Mouse (Mus musculus) embryonic stem cell, embryonic (primary cell): ENCODE results near the gene Nmrk1.

ENCODE experiments used
- CTCF ChIA-PET, 4 experiments: fragments of 300-600 bp in 2 of 4; fragments of 350-600 bp in 2 of 4; sonication (Branson Sonifier 250); formaldehyde crosslinking; loops; one replicate each; lab custom pipeline; 2022; ENCODE audit warnings: inconsistent platforms in 2 of 4; lab: Charles Lee
- POLR2A ChIA-PET, 4 experiments: fragments of 300-600 bp in 2 of 4; fragments of 350-600 bp in 2 of 4; sonication (Branson Sonifier 250); formaldehyde crosslinking; loops; one replicate each; lab custom pipeline; 2022; ENCODE audit warnings: antibody characterized with exemption in 4 of 4, inconsistent platforms in 1 of 4; lab: Charles Lee

Nmrk1 gene

DNA sequence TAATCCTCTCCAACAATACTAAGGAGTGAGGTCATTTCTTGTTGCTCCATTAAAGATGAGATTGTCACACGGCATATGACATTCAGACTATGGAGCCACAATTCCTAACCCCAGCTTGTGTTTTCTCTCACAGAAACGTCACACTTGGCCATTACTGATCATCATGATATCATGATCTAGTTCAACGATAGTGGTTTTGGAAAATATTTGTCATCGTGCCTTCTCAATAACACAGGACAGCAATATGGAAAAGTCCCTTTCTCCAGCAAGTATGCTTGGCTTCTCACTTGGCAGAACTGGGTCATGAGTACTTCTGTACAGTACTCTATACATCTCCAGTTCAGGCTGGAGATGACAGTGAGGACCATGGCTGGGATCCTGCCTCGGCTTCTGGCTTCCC, 32.1 kb upstream of the Nmrk1 start:
- ChIA-PET POLR2A (interaction anchor here in 3 of 4 experiments (0.6 to 4.7 kb wide), 13 partner anchors 8 to 112 kb away, joined by 3 to 55 read pairs (median 11); partner anchors contain the start of genes Nmrk1 (in 3 of the 3) and Ostf1 (in 3 of the 3)), CTCF (interaction anchor here in 1 of 4 experiments (2.2 kb wide), 1 partner anchor 11 kb away, joined by 9 read pairs; no protein-coding TSS in a partner anchor)

DNA sequence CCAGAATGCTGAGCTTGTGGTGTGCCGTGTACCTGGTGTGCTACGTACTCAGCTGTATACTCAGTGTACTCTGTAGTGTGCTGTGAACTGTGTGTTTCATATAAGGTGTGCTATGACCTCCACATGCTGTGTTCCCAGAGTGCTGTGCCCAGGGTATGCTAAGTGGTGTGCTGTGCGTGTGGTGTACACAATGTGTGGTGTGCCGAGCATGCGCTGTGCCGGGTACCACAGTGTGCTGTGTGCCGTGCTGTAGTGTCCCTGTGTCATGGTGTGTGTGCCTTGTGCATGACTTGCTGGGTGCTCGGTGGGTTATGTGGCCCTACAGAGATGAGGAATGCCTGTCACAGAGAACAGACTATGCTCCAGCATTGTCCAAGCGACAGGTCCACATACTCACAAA, 31.1 kb upstream of the Nmrk1 start:
- ChIA-PET POLR2A (interaction anchor here in 2 of 4 experiments (0.6 to 4.7 kb wide), 4 partner anchors 7 to 111 kb away, joined by 3 to 55 read pairs (median 8); no protein-coding TSS in a partner anchor), CTCF (interaction anchor here in 1 of 4 experiments (2.2 kb wide), 1 partner anchor 12 kb away, joined by 9 read pairs; no protein-coding TSS in a partner anchor)

DNA sequence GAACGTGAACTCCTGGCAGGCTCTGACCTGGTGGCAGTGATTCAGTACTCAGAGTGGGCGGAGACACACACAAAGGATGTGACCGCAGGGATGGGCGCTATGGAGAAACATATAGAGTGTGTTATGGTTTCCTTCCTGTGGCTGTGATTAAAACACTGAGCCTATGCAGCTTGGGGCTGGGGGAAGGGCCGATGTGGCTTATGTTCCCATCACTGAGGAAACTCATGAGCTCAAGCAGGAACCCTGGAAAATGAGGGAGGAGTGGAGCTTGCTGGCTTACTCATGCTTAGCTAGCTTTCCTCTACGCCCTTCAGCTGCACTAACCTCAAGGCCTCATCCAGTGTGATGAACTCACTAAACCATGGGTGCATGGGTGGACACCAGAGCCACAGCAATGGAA, 28.7 kb upstream of the Nmrk1 start:
- ChIA-PET CTCF (interaction anchor here in 1 of 4 experiments (0.6 kb wide), 1 partner anchor 15 kb away, joined by 6 read pairs; no protein-coding TSS in a partner anchor), POLR2A (interaction anchor here in 3 of 4 experiments (0.5 to 23.5 kb wide), 12 partner anchors 8 to 111 kb away, joined by 3 to 547 read pairs (median 4); partner anchors contain the start of genes D030056L22Rik (in 1 of the 3), Nmrk1 (in 1 of the 3) and Ostf1 (in 1 of the 3))

DNA sequence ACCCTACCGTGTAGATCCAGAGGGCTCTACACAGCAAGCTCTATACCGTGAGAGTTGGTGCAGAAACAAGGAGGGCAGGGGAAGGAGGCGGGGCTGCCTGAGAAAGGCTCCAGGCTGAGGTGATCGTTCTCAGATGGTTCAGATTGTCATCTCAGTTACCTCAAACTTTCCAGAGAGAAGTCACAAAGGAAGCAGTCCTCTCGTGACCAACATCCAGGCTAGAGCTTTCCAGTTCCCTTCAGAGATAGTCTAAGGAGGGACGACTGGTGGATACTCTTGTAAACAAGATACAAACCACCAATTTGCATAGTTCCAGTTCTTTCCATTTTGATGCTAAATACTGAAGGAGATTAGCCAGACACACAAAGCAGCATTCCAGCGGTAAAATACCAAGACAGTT, 23.8 kb upstream of the Nmrk1 start:
- ChIA-PET CTCF (interaction anchor here in 2 of 4 experiments (0.6 to 1.6 kb wide), 4 partner anchors 18 to 31 kb away, joined by 3 to 4 read pairs (median 3); no protein-coding TSS in a partner anchor), POLR2A (interaction anchor here (0.7 to 23.5 kb wide), 66 partner anchors 9 to 1455 kb away, joined by 3 to 547 read pairs (median 7); partner anchors contain the start of genes Nmrk1 (in 4 of the 4), Ostf1 (in 4 of the 4), Carnmt1 (in 3 of the 4) and D030056L22Rik (in 3 of the 4))

DNA sequence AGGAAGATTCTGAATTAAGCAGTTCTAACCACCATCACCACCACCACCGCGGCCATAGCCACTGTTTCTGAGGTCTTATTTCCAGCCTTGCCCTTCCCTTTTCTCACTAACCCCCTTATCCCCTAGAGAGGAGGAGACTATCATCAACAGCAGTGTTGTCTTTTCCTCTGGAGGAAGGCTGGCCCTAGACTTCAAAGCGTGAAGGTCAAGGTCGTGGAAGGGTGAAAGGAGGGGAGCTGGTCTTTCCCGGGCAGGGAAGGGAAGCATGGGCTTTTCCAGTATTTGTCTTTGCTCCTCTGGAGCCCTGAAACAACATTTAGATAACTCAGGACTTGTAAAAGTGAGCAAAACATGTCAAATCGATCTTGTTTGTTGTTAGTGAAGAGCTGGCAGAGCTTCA, 22.8 kb upstream of the Nmrk1 start:
- ChIA-PET POLR2A (interaction anchor here (0.6 to 23.5 kb wide), 57 partner anchors 8 to 1456 kb away, joined by 3 to 547 read pairs (median 8); partner anchors contain the start of genes Nmrk1 (in 4 of the 4), Ostf1 (in 4 of the 4), D030056L22Rik (in 3 of the 4) and Carnmt1 (in 2 of the 4)), CTCF (interaction anchor here in 2 of 4 experiments (1.0 to 1.7 kb wide), 4 partner anchors 21 to 107 kb away, joined by 3 to 5 read pairs (median 4); no protein-coding TSS in a partner anchor)

DNA sequence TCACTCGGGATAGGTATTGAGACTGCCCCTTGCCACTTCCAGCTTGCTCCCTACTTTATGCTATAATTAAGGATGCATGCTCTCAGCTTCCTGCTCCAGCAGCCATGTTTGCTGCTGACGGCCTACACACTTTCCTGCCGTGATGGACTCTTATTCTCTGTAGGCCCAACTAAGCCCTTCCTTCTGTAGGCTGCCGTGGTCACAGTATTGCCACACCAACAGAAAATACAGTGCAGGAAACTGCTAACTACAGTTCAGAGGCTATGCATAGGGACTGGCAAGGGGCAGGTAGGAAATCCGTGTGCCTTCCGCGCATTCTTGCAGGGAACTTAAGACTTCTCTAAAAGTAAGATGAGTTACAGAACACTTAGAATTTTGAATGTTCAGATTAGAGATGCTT, 17.4 kb upstream of the Nmrk1 start:
- CTCF ChIA-PET, result no interaction called here
- POLR2A ChIA-PET, result interaction anchor here in 2 of 4 experiments (0.9 to 23.5 kb wide), 7 partner anchors 9 to 104 kb away, joined by 3 to 547 read pairs (median 3); partner anchors contain the start of genes Nmrk1 (in 2 of the 2), Ostf1 (in 2 of the 2) and D030056L22Rik (in 1 of the 2)

DNA sequence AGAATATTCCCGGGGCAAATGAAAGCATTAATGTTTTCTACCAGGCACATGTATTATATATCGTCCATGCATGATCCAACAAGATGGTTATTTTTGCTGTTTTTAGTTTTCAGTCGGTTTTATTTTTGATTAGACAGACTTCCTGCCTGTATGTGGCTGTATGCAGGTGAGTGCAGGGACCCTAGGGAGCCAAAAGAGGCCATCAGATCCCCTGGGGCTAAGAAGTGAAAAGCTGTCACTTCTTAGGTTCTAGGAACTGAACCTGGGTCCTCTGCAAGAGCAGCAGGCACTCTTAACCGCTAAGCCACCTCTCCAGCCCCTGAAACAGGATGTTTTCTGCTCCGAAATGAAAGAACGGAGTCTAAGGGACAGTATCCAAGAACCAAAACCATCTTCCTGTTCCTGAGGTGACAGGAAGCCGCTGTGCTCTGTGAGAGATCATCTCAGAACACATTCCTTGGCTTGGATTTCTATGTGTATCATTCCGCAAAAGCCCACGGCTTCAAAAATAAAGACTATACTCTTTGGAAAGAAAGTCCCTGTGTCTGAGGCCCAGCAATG, 16.0 kb upstream of the Nmrk1 start:
- POLR2A ChIA-PET, result interaction anchor here in 2 of 4 experiments (1.2 to 23.5 kb wide), 7 partner anchors 7 to 55 kb away, joined by 3 to 547 read pairs (median 11); partner anchors contain the start of genes Nmrk1 (in 2 of the 2), Ostf1 (in 2 of the 2) and Carnmt1 (in 1 of the 2)
- CTCF ChIA-PET, result no interaction called here

DNA sequence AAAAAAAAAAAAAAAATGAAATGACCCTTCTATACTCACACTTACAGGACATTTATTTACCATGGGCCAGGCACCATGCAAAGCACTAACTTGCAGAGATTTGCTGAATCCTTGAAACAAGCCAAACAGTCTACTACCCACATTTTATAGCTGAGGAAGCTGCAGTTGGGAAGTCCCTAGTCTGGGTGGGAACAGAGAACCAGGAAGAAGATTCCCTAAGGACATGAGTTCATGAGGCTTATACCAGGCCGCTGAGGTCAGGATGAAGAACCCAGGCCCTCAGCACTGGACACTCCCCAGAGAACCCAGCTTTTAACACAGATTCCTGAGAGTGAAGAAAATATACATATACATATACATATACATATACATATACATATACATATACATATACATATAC, 14.2 kb upstream of the Nmrk1 start:
- POLR2A ChIA-PET, result interaction anchor here in 3 of 4 experiments (0.7 to 23.5 kb wide), 9 partner anchors 9 to 103 kb away, joined by 3 to 547 read pairs (median 5); partner anchors contain the start of genes Nmrk1 (in 2 of the 3) and Ostf1 (in 2 of the 3)
- CTCF ChIA-PET, result no interaction called here

DNA sequence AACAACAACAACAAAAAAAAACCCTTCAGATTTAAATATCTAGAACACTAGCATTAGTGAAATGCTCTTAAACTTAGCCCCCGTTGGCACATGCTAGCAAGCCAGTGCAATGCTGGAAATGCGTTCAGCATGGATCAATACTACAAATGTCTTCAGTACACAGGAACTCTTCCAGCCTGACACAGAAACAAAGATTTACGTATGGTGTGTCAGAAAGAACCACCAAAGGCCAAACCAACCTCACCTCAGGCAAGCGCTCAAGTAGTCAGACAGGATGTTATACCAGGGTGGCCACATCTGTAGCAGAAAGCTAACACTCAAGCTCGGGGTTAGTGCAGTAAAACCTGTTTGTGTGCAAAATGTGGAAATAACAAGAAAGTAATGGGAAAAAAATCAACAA, 12.7 kb upstream of the Nmrk1 start:
- ChIA-PET CTCF (no interaction called here), POLR2A (interaction anchor here (0.6 to 23.5 kb wide), 16 partner anchors 6 to 102 kb away, joined by 3 to 547 read pairs (median 6); partner anchors contain the start of genes Nmrk1 (in 2 of the 4), Ostf1 (in 2 of the 4), Carnmt1 (in 1 of the 4) and D030056L22Rik (in 1 of the 4))

DNA sequence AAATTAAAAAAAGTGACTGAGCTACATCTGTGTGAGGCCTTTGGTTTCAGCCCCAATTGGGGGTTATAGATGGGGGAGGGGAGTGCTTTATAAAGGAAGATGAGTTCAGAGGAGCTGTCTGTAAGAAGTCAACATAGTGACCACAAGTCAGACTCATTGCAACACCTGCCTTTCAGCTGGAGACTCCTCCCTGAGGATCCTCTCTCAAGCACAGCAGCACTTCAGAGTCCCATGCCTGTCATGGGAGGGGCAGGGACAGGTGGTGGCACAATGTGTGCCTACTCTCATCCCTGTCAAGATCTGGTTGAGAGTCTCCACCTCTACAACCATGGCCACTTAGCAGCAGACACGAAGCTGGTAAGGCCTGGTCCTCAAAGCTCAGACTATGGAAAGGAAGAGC, 12.1 kb upstream of the Nmrk1 start:
- ChIA-PET POLR2A (interaction anchor here (0.6 to 23.5 kb wide), 17 partner anchors 7 to 101 kb away, joined by 3 to 547 read pairs (median 6); partner anchors contain the start of genes Nmrk1 (in 2 of the 4), Ostf1 (in 2 of the 4), Carnmt1 (in 1 of the 4) and D030056L22Rik (in 1 of the 4)), CTCF (interaction anchor here in 2 of 4 experiments (0.7 to 0.9 kb wide), 2 partner anchors 20 to 32 kb away, joined by 3 read pairs; no protein-coding TSS in a partner anchor)

DNA sequence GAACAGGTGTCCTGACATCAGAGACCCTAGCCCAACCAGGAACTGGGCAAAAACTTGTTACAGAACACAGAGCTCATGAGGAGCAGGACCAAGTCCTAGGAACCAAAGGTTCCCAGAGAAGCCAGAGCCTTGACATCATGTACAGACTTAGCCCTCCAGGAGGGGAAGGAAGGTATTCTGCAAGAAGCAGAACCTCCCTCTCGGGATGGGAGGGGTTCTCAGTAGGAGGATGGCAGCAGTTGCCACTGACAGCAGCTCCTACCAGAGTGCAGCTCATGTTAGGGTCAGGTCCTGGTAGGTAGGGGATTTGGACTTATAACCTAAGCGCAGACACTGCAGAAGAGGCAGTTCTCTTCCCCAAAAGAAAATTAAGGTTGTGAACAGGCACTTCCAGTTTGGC, 7.9 kb upstream of the Nmrk1 start:
- CTCF ChIA-PET, result interaction anchor here in 1 of 4 experiments (1.7 kb wide), 1 partner anchor 16 kb away, joined by 6 read pairs; no protein-coding TSS in a partner anchor
- POLR2A ChIA-PET, result interaction anchor here (1.0 to 23.5 kb wide), 17 partner anchors 3 to 126 kb away, joined by 3 to 547 read pairs (median 7); partner anchors contain the start of genes Carnmt1 (in 2 of the 4), Nmrk1 (in 2 of the 4), Ostf1 (in 2 of the 4) and Trpm6 (in 1 of the 4)

DNA sequence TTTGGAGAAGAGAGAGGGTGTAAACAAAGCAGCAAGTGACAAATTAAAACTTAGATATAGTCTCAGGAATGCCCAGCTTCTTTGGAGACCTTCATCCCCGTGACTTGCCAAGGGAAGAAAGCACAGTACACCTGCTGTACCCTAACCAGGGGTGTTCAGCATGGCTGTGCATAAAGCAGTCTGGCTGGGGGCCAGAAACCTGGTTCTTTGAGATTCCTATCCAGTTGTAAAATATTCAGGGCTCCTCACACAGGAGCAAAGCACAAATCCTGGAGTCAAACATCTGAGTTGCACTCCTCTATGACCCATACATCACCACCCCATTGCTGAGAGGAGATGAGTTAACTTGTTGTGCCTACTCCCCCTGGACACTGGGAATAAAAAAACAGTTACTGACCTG, 2.2 kb upstream of the Nmrk1 start:
- ChIA-PET CTCF (interaction anchor here in 1 of 4 experiments (0.9 kb wide), 1 partner anchor 10 kb away, joined by 3 read pairs; no protein-coding TSS in a partner anchor), POLR2A (interaction anchor here in 3 of 4 experiments (0.7 to 16.2 kb wide), 18 partner anchors 9 to 85 kb away, joined by 3 to 547 read pairs (median 12); partner anchors contain the start of genes Carnmt1 (in 1 of the 3) and D030056L22Rik (in 1 of the 3))

DNA sequence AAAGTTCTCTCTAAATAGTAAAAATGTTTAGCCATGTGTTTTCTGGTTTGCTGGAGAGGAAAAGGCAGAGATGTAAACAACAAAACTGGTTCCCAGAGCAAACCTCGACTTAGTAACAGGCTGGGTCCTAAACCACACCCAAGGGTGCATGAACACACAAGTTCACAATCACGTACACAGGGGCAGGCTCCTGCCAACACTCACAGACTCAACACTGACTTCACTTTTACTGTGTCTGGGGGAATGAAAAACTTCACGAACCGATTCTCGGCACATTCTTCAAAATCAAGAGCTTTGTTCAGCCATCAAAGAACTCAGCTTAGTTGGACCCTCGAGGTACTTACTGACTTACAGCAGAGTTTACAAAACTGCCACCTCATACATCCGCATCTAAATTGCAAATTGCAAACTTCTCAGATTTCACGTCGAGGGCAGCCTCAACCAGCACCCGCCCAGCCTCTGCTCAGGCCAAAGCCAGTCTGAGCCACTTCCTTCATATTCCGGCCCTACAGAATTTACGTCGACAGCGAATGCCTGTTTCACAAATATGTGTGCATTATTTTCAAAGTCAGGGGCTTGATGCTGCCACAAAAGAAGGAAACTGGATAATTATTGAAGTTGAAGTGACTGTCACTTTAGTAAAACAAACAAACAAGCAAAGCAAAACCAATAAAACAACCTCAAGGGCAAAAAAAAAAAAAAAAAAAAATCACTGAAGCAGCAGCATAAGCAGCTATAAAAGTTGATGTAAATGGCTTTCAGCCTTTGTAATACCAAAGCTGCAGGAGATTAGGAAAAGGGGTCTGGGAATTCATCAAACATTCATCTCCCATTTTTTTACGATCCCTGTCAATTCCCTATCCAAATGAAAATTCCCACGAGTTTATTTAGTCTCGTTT, 1.3 kb upstream of the Nmrk1 start:
- ChIA-PET POLR2A (interaction anchor here (0.6 to 16.2 kb wide), 49 partner anchors 8 to 130 kb away, joined by 3 to 547 read pairs (median 9); partner anchors contain the start of genes Carnmt1 (in 3 of the 4) and D030056L22Rik (in 1 of the 4)), CTCF (interaction anchor here in 2 of 4 experiments (0.7 to 1.2 kb wide), 4 partner anchors 9 to 143 kb away, joined by 3 to 6 read pairs (median 3); no protein-coding TSS in a partner anchor)

DNA sequence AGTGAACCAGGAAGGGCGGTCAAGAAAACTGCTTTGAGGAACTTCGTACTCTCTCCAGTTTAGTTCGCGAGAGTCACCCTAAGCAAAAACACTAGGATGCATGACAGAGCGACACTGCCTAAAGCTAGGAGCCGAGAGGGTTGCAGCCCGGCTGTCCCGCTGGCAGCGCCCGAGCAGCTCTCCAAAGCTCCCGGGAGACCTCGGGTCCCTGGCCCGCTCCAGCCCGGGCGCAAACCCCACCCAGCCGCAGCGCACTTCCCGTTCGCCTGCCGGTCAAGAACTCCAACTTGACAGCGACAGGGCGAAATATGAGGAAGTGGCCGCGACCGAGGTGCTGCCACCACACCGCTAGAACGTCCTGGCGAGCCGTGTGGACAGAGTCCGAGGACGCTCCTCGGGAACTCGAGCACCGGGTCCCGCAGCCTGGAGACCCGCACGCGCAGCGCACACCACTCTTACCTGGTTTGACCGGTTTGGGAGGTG, 548 bp upstream of the Nmrk1 start:
- ChIA-PET POLR2A (interaction anchor here (0.6 to 16.2 kb wide), 63 partner anchors 8 to 131 kb away, joined by 3 to 547 read pairs (median 6); partner anchors contain the start of genes Carnmt1 (in 4 of the 4) and D030056L22Rik (in 1 of the 4)), CTCF (interaction anchor here in 2 of 4 experiments (0.7 to 1.3 kb wide), 4 partner anchors 8 to 142 kb away, joined by 3 to 6 read pairs (median 3); no protein-coding TSS in a partner anchor)

DNA sequence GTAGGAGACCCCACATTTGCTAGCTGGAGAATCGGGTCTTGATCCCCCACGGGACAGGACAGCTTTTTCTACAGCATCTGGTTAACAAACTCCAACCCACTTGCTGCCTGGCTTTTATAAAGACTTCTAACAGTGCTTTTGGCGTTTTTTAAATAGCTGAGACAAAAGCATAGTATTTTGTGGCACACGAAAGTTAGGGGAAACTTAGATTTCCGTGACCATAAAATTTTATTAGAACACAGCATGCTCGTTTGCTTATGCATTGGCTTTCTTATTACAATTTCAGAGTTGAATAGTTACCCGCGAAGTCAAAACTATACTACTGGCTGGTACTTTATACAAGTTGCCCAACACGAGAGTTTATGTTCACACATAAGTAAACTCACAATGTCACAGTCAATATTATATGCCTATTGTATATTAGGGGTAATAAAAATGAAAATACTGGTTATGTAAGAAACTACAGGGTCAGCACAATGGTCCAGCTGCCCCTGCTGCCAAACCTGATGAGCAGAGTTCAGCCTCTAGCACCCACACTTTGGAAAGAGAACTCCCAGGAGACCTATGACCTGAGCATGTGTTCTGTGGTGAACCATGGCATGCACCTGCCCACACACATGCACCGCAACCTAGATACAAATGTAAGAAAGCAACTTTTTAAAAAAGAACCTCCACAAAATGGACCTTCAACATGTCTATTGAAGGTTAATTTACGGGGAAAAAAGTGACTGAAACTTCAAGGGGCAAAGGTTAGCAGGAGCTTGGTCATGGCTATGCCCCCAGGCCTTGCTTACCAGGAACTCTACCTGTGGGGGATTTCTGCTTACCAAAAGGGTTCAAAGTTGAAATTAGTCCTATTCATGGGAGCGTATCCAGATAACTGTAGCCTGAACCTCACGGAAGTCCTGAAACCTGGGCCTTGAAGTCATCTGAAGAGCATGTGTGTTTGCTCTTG, 758 bp downstream of the Nmrk1 start:
- ChIA-PET POLR2A (interaction anchor here (0.6 to 16.2 kb wide), 61 partner anchors 7 to 205 kb away, joined by 3 to 547 read pairs (median 5); partner anchors contain the start of genes Carnmt1 (in 4 of the 4) and D030056L22Rik (in 1 of the 4)), CTCF (interaction anchor here in 1 of 4 experiments (1.3 kb wide), 1 partner anchor 86 kb away, joined by 3 read pairs; no protein-coding TSS in a partner anchor)
